Mouse (Mus musculus): ENCODE data around the gene Slc23a2. TPM values are rescaled to one million over a fixed set of nuclear protein-coding genes. Genes with fewer than 3 reads are reported as not detected.

The Slc23a2 gene
- polyA plus RNA-seq, 1 experiment from 2014 or later = 9.7 TPM

- no peak for ATAC-seq (ENCODE audit: insufficient number of reproducible peaks, low FRiP score, low TSS enrichment, low read depth)
- WGBS = 91% methylated on average over 7 of the region's 7 CpGs
These were observed 14.9 kb downstream of the Slc23a2 start for GRCm38 (mm10) chr2:132129980-132130379.

GRCm38 (mm10) chr2:132129247-132129646, 15.7 kb downstream of the Slc23a2 start:
- 75% methylated on average over 7 of the region's 7 CpGs for WGBS
- no peaks in the 10 kb centered on the region for H3K9me3 ChIP-seq (ENCODE audit: control insufficient read depth, low read length)

More at GRCm38 (mm10) chr2:132129980-132130379, 14.9 kb downstream of the Slc23a2 start:
- Histone ChIP-seq H3K27me3 (ENCODE audit: control insufficient read depth, insufficient read depth, low read length) (no peaks in the 10 kb centered on the region), H3K27ac (replicated peaks; ENCODE audit: low read depth, low read length) (no peak overlapping the region), H3K4me3 (ENCODE audit: low read depth, low read length) (no peak overlapping the region), H3K36me3 (ENCODE audit: control insufficient read depth, insufficient read depth, low read length) (no peaks in the 10 kb centered on the region), H3K4me1 (ENCODE audit: control insufficient read depth, insufficient read depth, low read length) (peaks cover 5% of the 10 kb centered on the region), H3K9ac (ENCODE audit: low read length) (no peak overlapping the region), H3K4me2 (ENCODE audit: low read depth, severe bottlenecking) (no peak overlapping the region), H3K9me3 (ENCODE audit: control insufficient read depth, low read length) (no peaks in the 10 kb centered on the region)
- no peak for DNase-seq (ENCODE audit: low spot score)

GRCm38 (mm10) chr2:132127904-132128303, 17.0 kb downstream of the Slc23a2 start:
- no peak for ATAC-seq (ENCODE audit: insufficient number of reproducible peaks, low FRiP score, low TSS enrichment, low read depth)
- Histone ChIP-seq H3K9me3 (ENCODE audit: control insufficient read depth, low read length) (no peaks in the 10 kb centered on the region), H3K4me3 (ENCODE audit: low read depth, low read length) (no peak overlapping the region), H3K27me3 (ENCODE audit: control insufficient read depth, insufficient read depth, low read length) (no peaks in the 10 kb centered on the region), H3K36me3 (ENCODE audit: control insufficient read depth, insufficient read depth, low read length) (no peaks in the 10 kb centered on the region), H3K4me1 (ENCODE audit: control insufficient read depth, insufficient read depth, low read length) (peaks cover 5% of the 10 kb centered on the region), H3K9ac (ENCODE audit: low read length) (no peak overlapping the region), H3K4me2 (ENCODE audit: low read depth, severe bottlenecking) (no peak overlapping the region), H3K27ac (replicated peaks; ENCODE audit: low read depth, low read length) (no peak overlapping the region)
- 42% methylated on average over 10 of the region's 10 CpGs for WGBS
- no peak for DNase-seq (ENCODE audit: low spot score)

More at GRCm38 (mm10) chr2:132129247-132129646, 15.7 kb downstream of the Slc23a2 start:
- Histone ChIP-seq H3K9ac (ENCODE audit: low read length) (no peak overlapping the region), H3K27me3 (ENCODE audit: control insufficient read depth, insufficient read depth, low read length) (no peaks in the 10 kb centered on the region), H3K4me3 (ENCODE audit: low read depth, low read length) (no peak overlapping the region), H3K27ac (replicated peaks; ENCODE audit: low read depth, low read length) (no peak overlapping the region), H3K36me3 (ENCODE audit: control insufficient read depth, insufficient read depth, low read length) (no peaks in the 10 kb centered on the region), H3K4me1 (ENCODE audit: control insufficient read depth, insufficient read depth, low read length) (peaks cover 5% of the 10 kb centered on the region), H3K4me2 (ENCODE audit: low read depth, severe bottlenecking) (no peak overlapping the region)
- DNase-seq (ENCODE audit: low spot score) (no peak), ATAC-seq (ENCODE audit: insufficient number of reproducible peaks, low FRiP score, low TSS enrichment, low read depth) (no peak)

- Histone ChIP-seq H3K36me3 (ENCODE audit: control insufficient read depth, insufficient read depth, low read length) (no peaks in the 10 kb centered on the region), H3K9ac (ENCODE audit: low read length) (no peak overlapping the region), H3K4me1 (ENCODE audit: control insufficient read depth, insufficient read depth, low read length) (peaks cover 2% of the 10 kb centered on the region), H3K27ac (replicated peaks; ENCODE audit: low read depth, low read length) (no peak overlapping the region), H3K27me3 (ENCODE audit: control insufficient read depth, insufficient read depth, low read length) (no peaks in the 10 kb centered on the region), H3K4me2 (ENCODE audit: low read depth, severe bottlenecking) (no peak overlapping the region), H3K4me3 (ENCODE audit: low read depth, low read length) (no peak overlapping the region), H3K9me3 (ENCODE audit: control insufficient read depth, low read length) (no peaks in the 10 kb centered on the region)
- no peak for ATAC-seq (ENCODE audit: insufficient number of reproducible peaks, low FRiP score, low TSS enrichment, low read depth)
- WGBS = 95% methylated on average over 1 of the region's 1 CpGs
- DNase-seq (ENCODE audit: low spot score) = no peak
These were observed 18.6 kb downstream of the Slc23a2 start for GRCm38 (mm10) chr2:132126292-132126691.

GRCm38 (mm10) chr2:132123063-132123462, 21.8 kb downstream of the Slc23a2 start:
- DNase-seq (ENCODE audit: low spot score) = no peak
- H3K9me3 ChIP-seq (ENCODE audit: control insufficient read depth, low read length) = no peaks in the 10 kb centered on the region
- H3K36me3 ChIP-seq (ENCODE audit: control insufficient read depth, insufficient read depth, low read length) = no peaks in the 10 kb centered on the region
- no peak overlapping the region for H3K4me2 ChIP-seq (ENCODE audit: low read depth, severe bottlenecking)
- H3K4me1 ChIP-seq (ENCODE audit: control insufficient read depth, insufficient read depth, low read length) = no peaks in the 10 kb centered on the region
- H3K27me3 ChIP-seq (ENCODE audit: control insufficient read depth, insufficient read depth, low read length) = no peaks in the 10 kb centered on the region
- H3K4me3 ChIP-seq (ENCODE audit: low read depth, low read length) = no peak overlapping the region
- H3K27ac ChIP-seq (replicated peaks; ENCODE audit: low read depth, low read length) = no peak overlapping the region
- 90% methylated on average over 4 of the region's 4 CpGs for WGBS
- H3K9ac ChIP-seq (ENCODE audit: low read length) = no peak overlapping the region
- ATAC-seq (ENCODE audit: insufficient number of reproducible peaks, low FRiP score, low TSS enrichment, low read depth) = no peak

DNA sequence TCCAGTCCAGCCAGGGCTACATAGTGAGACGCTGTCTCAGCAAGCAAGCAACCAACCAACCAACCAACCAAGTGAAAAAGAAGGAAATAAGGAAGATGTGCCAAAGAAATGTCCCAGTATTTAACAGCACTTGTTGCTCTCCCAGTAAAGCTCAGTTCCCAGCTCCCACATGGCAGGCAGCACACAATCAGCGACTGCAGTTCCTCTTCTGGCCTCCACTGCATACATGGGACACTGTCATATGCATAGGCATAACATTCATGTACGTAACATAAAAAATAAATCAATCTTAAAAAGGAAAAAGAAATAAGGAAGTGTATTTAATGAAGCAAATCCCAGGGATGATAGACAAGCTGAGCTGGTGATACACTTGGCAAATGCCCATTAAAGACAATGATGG, 23.9 kb downstream of the Slc23a2 start:
- no peak overlapping the region for H3K27ac ChIP-seq (replicated peaks; ENCODE audit: low read depth, low read length)
- H3K9me3 ChIP-seq (ENCODE audit: control insufficient read depth, low read length) = no peaks in the 10 kb centered on the region
- 92% methylated on average over 3 of the region's 3 CpGs for WGBS
- no peak overlapping the region for H3K4me3 ChIP-seq (ENCODE audit: low read depth, low read length)
- ATAC-seq (ENCODE audit: insufficient number of reproducible peaks, low FRiP score, low TSS enrichment, low read depth) = no peak
- no peaks in the 10 kb centered on the region for H3K27me3 ChIP-seq (ENCODE audit: control insufficient read depth, insufficient read depth, low read length)
- H3K36me3 ChIP-seq (ENCODE audit: control insufficient read depth, insufficient read depth, low read length) = no peaks in the 10 kb centered on the region
- H3K4me2 ChIP-seq (ENCODE audit: low read depth, severe bottlenecking) = no peak overlapping the region
- no peak for DNase-seq (ENCODE audit: low spot score)
- H3K9ac ChIP-seq (ENCODE audit: low read length) = no peak overlapping the region
- no peaks in the 10 kb centered on the region for H3K4me1 ChIP-seq (ENCODE audit: control insufficient read depth, insufficient read depth, low read length)

- no peaks in the 10 kb centered on the region for H3K9me3 ChIP-seq (ENCODE audit: control insufficient read depth, low read length)
- no peaks in the 10 kb centered on the region for H3K27me3 ChIP-seq (ENCODE audit: control insufficient read depth, insufficient read depth, low read length)
- no peak overlapping the region for H3K27ac ChIP-seq (replicated peaks; ENCODE audit: low read depth, low read length)
- H3K9ac ChIP-seq (ENCODE audit: low read length) = no peak overlapping the region
- 79% methylated on average over 1 of the region's 1 CpGs for WGBS
- H3K4me3 ChIP-seq (ENCODE audit: low read depth, low read length) = no peak overlapping the region
- H3K36me3 ChIP-seq (ENCODE audit: control insufficient read depth, insufficient read depth, low read length) = no peaks in the 10 kb centered on the region
- peaks cover 9% of the 10 kb centered on the region for H3K4me1 ChIP-seq (ENCODE audit: control insufficient read depth, insufficient read depth, low read length)
- no peak overlapping the region for H3K4me2 ChIP-seq (ENCODE audit: low read depth, severe bottlenecking)
- DNase-seq (ENCODE audit: low spot score) = no peak
- ATAC-seq (ENCODE audit: insufficient number of reproducible peaks, low FRiP score, low TSS enrichment, low read depth) = no peak
These were observed 26.3 kb downstream of the Slc23a2 start for GRCm38 (mm10) chr2:132118646-132119045.

DNA sequence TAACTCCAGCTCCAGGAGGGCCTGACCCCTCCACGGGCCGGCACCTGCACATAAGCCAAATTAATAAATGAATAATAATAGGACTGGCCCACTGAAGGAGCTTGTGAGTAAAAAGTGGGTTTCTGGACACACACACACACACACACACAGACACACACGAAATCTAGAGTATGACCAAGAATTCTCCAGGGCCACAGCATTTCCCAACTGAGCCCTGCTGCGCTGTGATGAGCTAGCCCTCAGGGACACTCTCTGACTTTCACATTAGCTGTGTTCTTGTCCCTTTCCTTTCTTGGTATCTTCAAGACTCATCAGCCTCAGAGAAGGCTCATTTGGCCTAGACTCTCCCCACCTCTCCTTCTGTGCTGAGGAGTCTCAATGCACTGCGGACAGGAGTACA, 29.0 kb downstream of the Slc23a2 start:
- H3K36me3 ChIP-seq (ENCODE audit: control insufficient read depth, insufficient read depth, low read length) = no peaks in the 10 kb centered on the region
- no peak overlapping the region for H3K27ac ChIP-seq (replicated peaks; ENCODE audit: low read depth, low read length)
- no peaks in the 10 kb centered on the region for H3K9me3 ChIP-seq (ENCODE audit: control insufficient read depth, low read length)
- no peak overlapping the region for H3K4me2 ChIP-seq (ENCODE audit: low read depth, severe bottlenecking)
- no peaks in the 10 kb centered on the region for H3K27me3 ChIP-seq (ENCODE audit: control insufficient read depth, insufficient read depth, low read length)
- DNase-seq (ENCODE audit: low spot score) (no peak), ATAC-seq (ENCODE audit: insufficient number of reproducible peaks, low FRiP score, low TSS enrichment, low read depth) (no peak)
- WGBS = 91% methylated on average over 5 of the region's 5 CpGs
- peaks cover 9% of the 10 kb centered on the region for H3K4me1 ChIP-seq (ENCODE audit: control insufficient read depth, insufficient read depth, low read length)
- H3K9ac ChIP-seq (ENCODE audit: low read length) = no peak overlapping the region
- H3K4me3 ChIP-seq (ENCODE audit: low read depth, low read length) = no peak overlapping the region

GRCm38 (mm10) chr2:132115344-132115743, 29.6 kb downstream of the Slc23a2 start:
- no peak for ATAC-seq (ENCODE audit: insufficient number of reproducible peaks, low FRiP score, low TSS enrichment, low read depth)

More at GRCm38 (mm10) chr2:132115344-132115743, 29.6 kb downstream of the Slc23a2 start:
- no peaks in the 10 kb centered on the region for H3K36me3 ChIP-seq (ENCODE audit: control insufficient read depth, insufficient read depth, low read length)
- no peak for DNase-seq (ENCODE audit: low spot score)
- H3K4me1 ChIP-seq (ENCODE audit: control insufficient read depth, insufficient read depth, low read length) = peaks cover 9% of the 10 kb centered on the region
- H3K4me2 ChIP-seq (ENCODE audit: low read depth, severe bottlenecking) = no peak overlapping the region
- no peaks in the 10 kb centered on the region for H3K27me3 ChIP-seq (ENCODE audit: control insufficient read depth, insufficient read depth, low read length)
- no peaks in the 10 kb centered on the region for H3K9me3 ChIP-seq (ENCODE audit: control insufficient read depth, low read length)
- no peak overlapping the region for H3K4me3 ChIP-seq (ENCODE audit: low read depth, low read length)
- no peak overlapping the region for H3K9ac ChIP-seq (ENCODE audit: low read length)
- no peak overlapping the region for H3K27ac ChIP-seq (replicated peaks; ENCODE audit: low read depth, low read length)
- 63% methylated on average over 6 of the region's 6 CpGs for WGBS
